Mouse (Mus musculus) liver, adult (tissue): ENCODE data around the gene Serinc3.

Source experiments
- GATA4 ChIP-seq: IDR thresholded peaks from 2 replicates; pipeline ENCODE4 v1.6.1; 2014; ENCODE audit warnings: mild to moderate bottlenecking, low read length; ENCODE audit not compliant: insufficient replicate concordance

The Serinc3 gene

DNA sequence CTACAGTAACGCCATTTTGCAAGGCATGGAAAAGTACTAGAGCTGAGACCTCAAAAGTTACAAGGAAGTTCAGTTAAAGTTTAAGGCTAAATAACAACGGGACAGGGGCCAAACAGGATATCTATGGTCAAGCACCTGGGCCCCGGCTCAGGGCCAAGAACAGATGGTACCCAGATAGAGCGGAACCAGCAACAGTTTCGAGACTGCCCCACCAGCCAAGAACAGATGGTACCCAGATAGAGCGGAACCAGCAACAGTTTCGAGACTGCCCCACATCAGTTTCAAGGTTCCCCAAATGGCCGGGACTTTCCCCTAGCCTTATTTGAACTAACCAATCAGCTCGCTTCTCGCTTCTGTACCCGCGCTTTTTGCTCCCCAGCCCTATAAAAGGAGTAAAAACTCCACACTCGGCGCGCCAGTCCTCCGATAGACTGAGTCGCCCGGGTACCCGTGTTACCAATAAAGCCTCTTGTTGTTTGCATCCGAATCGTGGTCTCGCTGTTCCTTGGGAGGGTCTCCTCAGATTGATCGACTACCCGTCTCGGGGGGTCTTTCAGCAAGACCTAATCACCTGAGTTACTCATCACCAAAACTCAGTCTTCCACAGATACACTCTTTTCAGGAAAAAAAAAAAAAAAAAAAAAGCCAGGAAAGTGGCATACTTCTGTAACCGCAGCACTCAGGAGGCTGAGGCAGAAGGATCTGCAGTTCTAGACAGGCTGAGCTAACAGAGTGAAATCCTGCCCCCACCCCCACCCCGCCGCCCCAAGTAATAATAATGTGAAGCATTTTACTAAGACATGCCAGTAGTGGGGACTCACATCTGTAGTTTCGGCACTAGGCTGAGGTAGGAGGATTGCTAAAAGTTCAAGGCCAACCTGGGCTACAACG, 2.0 kb downstream of the Serinc3 start:
- TF ChIP-seq GATA4 = peak; percentile 95

DNA sequence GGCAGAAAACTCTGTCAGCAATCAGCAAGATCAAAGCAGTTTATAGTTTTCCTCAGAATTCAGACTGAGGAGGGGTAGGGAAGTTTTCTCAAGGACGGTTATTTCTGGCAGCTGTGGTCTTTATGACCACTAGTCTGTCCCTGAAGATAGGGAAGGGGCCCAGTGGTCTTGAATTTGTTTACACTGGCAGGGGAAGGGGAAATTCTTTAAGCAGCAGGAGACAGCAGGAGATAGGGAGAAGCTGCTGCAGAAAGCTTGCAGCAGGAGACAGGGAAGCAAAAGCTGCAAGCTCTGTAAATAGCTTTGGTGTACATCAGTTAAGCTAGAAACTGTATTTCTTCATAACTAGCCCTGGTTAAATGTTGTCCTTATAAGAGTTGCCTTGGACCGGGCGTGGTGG, 3.2 kb downstream of the Serinc3 start:
- peak; percentile 34; the same call in 1 of the 2 replicates for TF ChIP-seq GATA4

- TF ChIP-seq GATA4 = no peak
Measured at GRCm38 (mm10) chr2:163640493-163640892, 4.4 kb downstream of the Serinc3 start.

GRCm38 (mm10) chr2:163637655-163638266, 7.2 kb downstream of the Serinc3 start:
- peak; percentile 75; the same call in 1 of the 2 replicates for TF ChIP-seq GATA4

DNA sequence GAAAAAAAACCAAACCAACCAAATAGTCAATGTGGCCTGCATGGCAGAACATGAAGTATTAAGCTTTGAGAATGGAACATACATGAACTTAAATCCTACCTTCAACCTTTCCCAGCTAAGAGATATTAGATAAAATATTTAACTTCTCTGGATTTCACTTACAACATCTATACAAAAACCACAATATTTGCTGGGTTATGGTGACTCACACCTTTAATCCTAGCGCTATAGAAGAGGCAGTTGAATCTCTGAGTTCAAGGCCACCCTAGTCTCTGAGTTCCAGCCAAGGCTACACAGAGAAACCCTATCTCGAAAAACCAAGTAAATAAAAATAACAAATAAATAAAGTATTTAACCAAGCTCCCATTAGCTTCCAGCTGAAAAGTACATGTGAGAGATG, 8.9 kb downstream of the Serinc3 start:
- TF ChIP-seq GATA4 = no peak

DNA sequence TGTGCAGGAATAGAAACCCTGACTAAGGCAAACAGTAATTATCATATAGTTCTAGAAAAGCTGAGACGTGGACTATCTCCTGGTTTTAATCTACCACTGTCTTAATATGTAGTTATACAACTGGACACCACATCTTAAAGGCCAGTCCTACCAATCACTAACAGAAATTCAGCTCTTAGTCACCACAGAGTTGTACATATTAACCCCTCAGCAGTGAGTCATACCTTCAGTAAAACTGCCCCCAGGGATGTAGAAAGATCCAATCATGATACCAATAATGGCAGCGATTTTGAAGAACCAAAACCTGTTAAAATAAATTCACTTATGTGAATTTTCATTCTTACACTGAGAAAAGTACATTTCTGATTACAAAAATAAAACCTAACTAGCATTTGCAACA, 10.7 kb downstream of the Serinc3 start:
- TF ChIP-seq GATA4 = no peak

GRCm38 (mm10) chr2:163631715-163632114, 13.2 kb downstream of the Serinc3 start:
- no peak for TF ChIP-seq GATA4

DNA sequence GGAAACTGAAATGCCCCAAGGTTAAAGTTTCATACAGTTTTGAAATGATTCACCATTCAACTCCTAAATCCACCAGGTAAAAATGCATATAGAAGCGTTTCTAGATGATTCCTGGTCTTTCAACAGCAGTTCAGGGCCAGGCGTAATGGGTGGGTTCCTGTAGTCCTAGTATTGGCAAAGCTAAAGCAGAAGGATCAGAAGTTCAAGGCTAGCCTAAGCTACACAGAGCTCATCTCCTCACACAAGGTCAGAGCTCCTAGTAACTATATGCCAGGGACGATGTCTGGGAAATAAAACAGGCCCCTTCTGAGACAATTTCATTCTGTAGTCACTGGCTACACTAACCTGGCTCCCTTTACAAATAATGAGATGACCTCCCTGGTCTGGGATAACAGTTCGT, 13.7 kb downstream of the Serinc3 start:
- no peak for TF ChIP-seq GATA4

DNA sequence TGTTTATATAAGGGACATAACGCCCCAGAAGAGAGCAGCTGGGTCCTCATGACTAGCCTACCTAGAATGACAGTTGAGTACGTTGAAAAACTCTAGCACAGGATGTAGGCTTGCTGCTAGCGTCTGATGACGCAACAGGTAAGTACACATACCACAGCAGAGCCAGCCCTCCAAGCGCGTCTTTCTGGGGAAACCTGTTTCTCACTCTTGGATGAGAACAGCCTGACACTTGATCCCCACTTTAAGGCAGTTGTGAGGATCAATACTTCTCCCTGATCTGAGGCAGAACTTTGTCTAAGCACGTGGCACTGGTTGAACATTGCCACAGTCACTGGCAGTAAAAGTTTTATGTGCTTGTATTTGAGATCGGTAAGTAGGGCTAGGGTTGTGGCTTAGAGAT, 24.5 kb downstream of the Serinc3 start:
- no peak for TF ChIP-seq GATA4

- no peak for TF ChIP-seq GATA4
Measured at GRCm38 (mm10) chr2:163617874-163618273, 27.1 kb downstream of the Serinc3 start.

GRCm38 (mm10) chr2:163617232-163617863, 27.6 kb downstream of the Serinc3 start:
- no peak for TF ChIP-seq GATA4

- no peak for TF ChIP-seq GATA4
Measured at GRCm38 (mm10) chr2:163616652-163617227, 28.2 kb downstream of the Serinc3 start.

GRCm38 (mm10) chr2:163615906-163616651, 28.9 kb downstream of the Serinc3 start:
- no peak for TF ChIP-seq GATA4

DNA sequence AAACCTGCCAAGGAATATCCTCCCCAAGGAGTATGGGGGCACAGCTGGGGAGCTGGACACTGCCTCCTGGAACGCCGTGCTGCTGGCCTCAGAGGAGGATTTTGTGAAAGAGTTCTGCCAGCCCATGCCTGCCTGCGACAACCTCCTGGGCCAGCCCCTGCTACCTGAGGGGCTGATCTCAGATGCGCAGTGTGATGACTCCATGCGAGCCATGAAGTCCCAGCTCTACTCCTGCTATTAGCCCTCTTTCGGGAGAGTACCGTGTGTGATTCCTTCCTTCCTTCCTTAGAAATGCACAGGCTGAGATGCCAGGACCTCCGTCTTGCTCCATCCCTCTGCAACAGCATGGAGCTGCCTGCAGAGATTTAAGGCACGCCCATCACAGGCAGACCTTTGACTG, 29.5 kb downstream of the Serinc3 start:
- no peak for TF ChIP-seq GATA4

GRCm38 (mm10) chr2:163613990-163614389, 30.9 kb downstream of the Serinc3 start:
- no peak for TF ChIP-seq GATA4
